Mouse (Mus musculus): ENCODE results near the gene Tstd2.

- no peak for TF ChIP-seq CTCF (IDR thresholded peaks at IDR 0.05)
- no peak for TF ChIP-seq EP300 (IDR thresholded peaks at IDR 0.05)
These were observed 61.6 kb downstream of the Tstd2 start for GRCm38 (mm10) chr4:46076892-46077291.

Data from lung, postnatal 0 days (tissue).